Mouse (Mus musculus): ENCODE measurements at regions not wholly inside any gene's neighbourhood (a gene's known extent, or its start where the extent isn't known, plus 50 kb on each side); places are given as distances from the start of the nearest gene placed in this dataset.
"Not testable (repeated sequence)": the region's sequence is repeated elsewhere in the genome, so short reads cannot be mapped to it uniquely, and the experiment has no call there.

- not testable (repeated sequence) for DNase-seq (ENCODE audit: low spot score)
Measured at GRCm38 (mm10) chr3:78564926-78565325, 721.4 kb downstream of the Rapgef2 start.

Data from MN1 (cell line).